Mouse (Mus musculus) ovary, adult 18-20 months (tissue): ENCODE measurements around the gene Commd2.

Experiments used
- DNase-seq: peaks from one replicate; pipeline ENCODE4 v3.0.0; 2022; ENCODE audit warnings: low spot score, mixed read lengths

Commd2 gene

DNA sequence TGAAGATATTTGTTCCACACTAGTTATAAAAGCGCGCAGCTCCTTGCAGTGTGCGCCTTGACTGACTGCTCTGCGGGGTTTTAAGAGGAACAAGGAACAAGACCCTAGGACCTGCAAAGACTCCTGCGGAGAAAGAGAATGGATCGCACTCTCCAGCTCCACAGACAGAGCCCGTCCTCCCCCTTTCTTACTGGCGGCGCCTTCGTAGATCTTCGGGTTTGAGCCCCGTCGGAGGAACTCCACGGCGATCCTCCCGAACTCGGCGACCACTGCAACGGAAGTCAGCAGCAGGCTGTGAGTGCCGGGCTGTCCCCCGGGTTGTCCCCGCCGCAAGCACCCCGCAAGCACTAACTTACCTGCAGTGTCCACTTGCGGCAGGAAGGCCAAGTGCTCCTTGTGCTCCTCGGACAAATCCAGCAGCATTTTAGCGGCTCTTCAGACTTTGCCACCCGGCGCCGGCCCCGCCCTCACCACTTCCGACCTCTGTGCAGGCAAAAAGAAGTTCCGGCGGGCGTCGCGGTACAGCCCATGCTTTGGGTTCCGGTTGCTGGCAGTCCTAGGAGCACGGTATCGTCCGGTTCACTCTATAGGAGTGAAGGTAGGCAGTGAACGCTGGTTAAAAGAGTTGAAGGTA, at the start of gene Commd2:
Commd2 (minus strand) TSS at position 485 of the 634 bp plus-strand sequence.
- DNase-seq: peak; percentile 73

DNA sequence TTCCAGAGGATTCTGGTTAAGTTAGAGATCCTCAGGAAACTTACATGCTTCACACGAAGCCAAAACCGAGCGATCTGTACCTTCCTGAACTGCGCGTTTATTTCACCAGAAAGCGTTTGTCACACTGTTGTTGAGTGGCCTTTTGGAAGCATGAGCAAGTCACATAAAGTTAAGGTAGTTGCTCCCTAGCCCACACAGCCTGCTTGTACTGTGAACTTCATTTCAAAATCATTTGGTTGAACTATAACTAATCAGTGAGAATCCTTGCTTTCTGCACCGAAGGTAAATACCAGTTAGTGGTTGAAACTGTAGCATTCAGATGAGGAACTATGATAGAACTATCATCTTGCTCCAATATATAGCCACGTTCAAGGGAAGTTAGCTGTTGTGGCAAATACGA, 45.3 kb upstream of the Commd2 start:
- DNase-seq: no peak

DNA sequence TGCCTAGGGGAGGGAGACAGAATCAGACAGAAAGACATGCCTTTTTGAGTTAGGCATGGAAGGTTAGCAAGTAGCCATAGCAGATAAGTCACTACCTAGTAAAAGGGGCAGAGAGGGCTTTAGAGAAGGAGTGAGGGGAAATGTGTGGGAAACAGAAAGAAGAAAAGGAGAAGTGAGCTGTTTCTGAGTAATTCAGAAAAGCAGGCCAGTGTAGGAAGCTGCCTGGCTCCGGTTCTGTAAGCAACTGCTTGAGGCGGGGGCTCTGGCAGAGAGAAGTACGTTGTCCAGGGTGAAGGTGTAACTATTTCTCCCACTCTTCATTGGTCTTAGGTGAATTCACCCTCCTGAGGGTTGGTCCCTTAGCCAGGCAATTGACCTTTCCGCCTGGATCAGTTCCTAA, 44.7 kb upstream of the Commd2 start:
- no peak for DNase-seq

DNA sequence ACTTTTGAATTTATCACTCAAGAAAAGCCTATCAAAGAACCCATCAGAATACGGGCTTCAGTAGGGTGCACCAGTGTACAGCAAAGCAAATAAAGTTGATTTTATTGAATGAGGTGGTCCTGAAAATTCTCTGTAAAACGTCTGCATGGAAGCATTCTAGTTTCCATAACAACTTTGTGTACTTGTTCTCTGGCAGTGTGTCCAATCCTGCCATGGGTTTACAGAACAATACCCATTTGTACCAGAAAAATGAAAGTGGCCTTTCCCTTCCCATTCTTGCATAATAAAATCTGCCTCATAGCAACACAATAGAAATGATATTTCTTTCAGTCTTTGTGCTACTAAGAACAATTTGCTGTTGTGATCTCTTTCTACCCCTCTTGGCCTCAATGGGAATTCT, 41.2 kb upstream of the Commd2 start, which contains the start of gene Ankub1:
Ankub1 (minus strand) TSS at position 81 of the 400 bp plus-strand sequence.
- no peak for DNase-seq

DNA sequence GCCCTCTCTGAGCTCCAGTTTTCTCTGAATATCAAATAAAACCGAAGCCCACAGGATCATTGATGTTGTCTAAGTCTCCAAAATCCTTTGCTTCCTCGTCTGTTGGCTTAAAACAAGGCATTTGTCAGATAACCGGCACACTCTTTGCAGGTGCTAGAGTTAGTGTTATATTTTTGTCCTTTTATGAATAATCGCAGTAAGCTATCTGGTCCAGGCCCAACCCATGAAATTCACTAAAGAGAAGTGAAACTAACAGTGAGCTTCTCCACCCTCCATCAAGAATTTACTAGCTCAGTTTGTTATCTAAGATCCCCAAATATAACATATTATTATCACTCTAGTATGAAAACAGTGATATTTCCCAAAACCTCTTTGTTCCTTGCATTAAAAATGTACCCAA, 40.3 kb upstream of the Commd2 start:
- DNase-seq: no peak

DNA sequence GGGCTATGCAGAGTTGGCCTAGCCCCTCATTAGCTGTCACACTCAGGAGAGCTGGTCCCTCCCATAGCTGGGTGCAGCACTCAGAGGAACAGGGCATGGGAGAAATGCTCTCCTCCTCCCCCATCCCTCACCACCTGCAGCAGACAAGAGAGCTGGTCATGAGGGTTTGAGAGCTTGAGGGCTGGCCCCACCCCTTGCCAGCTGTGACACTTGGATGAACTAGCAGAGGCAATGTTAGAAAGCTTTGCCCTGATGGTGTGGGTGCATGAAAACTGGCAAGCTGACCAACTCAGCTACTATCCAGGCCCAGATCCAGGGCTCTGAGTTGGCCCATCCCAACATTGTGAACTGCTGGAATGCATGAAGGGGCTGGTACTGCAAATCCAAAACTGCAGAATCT, 26.3 kb upstream of the Commd2 start:
- no peak for DNase-seq

DNA sequence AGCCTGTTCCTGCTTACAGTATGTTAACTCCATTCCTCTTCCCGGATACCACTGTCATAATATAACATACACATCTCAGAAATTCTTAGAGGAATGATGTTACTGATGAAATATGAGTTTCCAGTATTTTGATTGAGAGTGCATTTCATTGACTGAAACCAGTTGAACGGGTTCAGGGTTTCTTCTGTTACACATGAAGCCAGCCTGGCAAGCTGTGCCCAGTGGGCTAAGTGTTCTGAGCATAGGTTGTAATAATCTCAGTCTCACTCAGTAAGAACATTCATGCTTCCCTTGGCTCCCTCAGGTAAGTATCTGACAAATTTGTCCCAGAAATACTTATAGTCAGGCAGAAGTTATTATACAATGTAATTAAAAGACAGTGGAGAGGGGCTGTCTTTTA, 22.6 kb upstream of the Commd2 start:
- DNase-seq: no peak

DNA sequence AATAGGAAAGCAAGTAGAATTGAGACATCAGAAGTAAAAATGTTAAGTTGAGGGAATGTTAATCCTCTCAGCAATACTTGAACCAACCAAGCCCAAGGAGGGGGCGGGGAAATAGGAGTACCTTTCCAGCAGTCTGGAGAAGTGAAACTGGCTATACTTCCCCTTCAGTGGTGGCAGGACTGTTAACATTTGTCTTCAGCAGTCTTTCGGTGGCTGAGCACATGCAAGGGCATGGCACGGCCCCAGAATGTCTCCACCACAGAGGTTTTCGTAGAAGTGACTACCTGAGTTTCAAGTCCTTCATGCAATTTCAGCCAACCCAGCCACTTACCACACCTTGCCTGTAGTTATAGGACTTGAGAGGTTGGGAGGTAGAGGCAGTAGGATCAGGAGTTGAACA, 22.1 kb upstream of the Commd2 start:
- no peak for DNase-seq

DNA sequence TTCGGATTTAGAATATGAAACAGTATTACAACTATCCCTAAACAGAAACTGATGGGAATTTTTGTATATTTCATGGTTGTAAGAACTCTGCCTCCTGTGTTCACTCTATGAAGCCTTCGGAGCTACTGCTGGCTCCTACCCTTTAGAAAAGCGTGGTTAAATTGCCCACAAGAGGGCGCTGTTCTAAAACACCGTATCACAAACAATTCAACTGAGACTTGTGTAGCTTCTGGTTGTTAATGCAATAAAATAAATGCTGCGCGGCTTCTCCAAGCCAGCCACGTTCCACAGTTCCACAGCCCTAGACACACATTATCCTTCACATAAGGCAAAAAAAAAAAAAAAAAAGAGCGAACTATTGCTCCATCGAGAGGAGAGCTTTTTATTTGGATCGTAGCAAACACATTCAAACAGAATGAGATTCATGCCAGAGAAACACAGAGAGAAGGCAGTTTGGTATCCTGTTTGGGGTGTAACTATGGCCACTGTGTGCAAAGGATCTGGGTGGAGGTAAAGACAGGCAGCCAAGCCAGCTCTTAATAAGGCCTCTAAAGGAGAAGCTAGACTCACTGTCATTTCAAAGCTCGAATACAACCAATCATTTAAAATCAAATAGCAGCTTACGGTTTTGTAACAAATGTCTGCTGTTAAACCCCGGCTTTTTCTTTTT, 15.7 kb upstream of the Commd2 start:
- peak; percentile 24 for DNase-seq

DNA sequence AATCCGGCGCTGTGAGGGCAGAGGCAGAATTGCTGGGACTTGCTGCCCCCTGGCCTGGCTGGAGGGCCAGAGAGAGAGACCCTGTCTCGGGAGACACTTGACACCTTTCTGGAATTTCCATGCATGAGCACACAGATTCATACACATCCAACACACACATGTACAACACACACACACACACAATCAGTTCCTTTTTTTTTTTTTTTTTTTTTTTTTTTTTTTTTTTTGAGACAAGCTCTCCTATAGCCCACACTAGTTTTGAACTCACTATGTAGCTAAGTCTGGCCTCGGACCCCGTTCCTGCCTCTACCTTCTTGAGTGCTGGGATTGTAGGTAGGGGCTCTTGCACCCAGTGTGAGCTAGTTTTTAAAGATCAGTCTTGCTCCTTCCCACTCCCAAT, 14.4 kb upstream of the Commd2 start:
- DNase-seq: no peak

DNA sequence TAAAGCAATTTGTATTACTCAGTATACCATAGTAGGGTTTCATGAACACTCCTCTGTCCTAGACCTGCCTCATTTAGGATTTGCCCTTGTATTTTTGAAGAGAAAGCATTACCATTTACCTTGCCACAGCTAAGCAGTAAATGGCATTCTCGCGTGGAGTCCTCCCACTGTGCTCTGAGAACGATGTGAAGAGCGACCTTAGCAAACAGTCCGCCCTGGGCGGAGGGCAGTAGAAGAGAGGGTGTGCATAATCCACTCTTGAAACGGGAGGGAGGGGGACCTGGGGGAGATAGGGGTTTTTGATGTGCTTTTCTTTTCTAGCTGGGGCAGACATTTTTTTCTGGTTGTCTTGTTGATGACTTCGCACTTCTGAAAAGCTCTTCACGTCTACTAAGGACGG, 13.2 kb upstream of the Commd2 start:
- no peak for DNase-seq

DNA sequence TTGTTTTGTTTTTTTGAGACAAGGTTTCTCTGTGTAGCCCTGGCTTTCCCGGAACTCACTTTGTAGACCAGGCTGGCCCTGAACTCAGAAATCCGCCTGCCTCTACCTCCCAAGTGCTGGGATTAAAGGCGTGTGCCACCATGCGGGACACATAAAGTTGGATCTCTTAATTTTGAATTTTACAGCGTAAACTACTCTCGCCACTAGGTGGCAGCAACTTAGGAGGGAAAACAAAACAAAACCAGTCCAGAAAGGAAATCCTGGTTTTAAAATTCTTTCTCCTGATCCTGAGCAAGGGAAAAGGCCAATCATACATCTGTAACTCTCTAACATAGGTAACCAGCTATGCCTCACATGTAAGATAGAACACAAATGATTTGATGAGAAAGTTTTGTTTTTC, 12.2 kb upstream of the Commd2 start:
- no peak for DNase-seq

DNA sequence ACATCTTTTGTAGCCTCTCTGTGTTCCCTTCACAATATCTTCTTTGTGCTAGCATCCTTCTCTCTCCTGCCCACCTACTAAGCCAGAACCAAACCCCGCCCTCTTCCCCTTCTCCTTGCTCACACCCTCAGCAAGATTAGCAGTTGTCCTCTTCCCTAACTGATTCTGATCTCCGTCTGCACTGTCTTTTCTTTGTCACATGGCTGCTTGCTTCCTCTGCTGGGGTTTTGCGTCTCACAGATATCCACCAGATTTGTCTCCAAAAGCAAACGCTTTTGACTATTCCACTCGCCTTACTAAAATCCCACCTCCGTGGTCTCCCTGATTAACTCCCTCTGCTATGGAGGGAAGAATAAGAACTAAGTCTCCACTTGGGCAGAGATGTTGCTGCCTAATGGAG, 7.1 kb upstream of the Commd2 start:
- DNase-seq: no peak

DNA sequence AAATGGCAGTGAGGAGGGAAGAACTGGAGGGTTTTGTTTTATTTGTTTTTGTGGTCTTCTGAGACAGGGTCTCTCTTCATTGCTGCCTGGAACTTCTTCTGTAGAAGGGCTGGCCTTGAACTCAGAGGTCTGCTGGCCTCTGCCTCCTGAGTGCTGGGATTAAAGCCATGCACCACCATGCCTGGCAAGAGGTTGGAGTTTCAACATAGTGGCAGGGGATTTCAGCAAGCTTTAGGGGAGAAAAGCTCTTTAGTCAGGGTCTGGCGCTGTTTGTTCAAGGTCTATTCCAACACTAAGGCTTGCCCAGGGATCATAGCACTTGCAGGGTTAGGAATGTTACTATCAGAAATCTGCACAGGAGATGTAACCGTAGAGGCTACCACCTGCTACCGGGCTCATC, 2.1 kb upstream of the Commd2 start:
- no peak for DNase-seq

DNA sequence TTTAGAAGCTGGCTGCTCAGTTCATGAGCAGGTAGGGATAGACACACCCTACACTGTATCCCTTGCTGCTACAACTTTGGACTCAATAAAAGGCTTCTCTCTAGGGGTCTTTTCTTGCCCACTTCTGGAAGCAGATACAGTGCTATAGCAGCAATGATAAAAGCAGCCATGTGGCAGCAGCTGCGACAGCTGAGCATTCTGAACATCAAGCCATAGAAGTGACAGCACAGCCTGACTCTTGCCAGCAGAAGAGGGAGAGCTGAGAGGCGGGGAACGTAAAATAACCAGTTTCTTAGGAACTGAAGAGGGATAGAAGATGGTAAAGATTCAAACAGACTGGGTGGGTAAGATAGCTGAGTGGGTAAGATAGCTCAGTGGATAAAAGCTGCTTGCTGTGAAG, 970 bp upstream of the Commd2 start:
- DNase-seq: no peak

DNA sequence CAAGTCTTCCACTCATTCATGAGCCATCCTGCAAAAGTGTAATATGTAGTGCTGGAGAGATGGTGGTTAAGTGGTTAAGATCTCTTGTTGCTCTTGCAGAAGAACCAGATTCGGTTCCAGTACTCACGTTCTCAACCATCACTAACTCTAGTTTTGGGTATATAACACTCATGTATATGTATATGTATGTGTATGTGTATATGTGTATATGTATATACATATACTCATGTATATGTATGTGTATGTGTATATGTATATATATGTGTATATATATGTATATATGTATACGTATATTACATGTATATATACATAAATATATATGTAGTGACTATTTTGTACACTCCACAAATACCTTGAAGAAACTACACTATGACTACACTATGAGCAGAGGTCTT, 347 bp upstream of the Commd2 start:
- no peak for DNase-seq

DNA sequence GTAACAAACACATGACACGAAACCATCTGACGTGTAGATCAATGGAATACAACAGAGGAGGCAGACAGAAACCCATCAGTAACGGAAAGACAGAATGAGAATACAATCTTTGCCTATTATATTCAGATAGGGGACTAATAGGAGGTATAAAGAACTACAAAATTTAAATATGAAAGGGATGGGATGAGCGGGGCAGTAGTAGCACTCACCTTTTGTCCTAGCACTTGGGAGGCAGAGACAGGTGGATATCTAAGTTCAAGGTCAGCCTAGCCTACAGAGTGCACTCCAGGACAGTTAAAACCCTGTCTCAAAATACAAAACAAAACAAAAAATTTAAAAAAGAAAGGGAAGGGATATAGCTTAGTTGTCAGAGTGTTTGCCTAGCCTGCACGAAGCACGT, 8.3 kb downstream of the Commd2 start:
- no peak for DNase-seq

DNA sequence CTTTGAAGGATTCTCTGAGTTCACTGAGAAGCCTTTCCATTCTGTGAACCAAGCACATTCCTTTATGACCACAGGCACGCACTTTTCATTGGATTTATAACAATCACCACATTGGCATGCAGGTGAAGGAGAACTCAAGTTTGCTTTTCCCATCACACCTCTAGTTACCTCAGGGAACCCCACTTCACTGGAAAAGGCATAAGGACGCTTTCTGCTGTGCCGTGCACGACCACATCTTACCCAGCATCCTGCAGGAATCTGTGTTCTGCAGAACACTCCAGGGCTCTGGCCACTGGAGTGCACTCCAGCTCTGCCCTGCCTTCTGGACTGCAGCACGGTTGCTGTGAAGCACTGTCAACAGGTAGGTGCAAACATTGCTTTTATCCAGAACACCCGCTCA, 13.9 kb downstream of the Commd2 start:
- DNase-seq: no peak

DNA sequence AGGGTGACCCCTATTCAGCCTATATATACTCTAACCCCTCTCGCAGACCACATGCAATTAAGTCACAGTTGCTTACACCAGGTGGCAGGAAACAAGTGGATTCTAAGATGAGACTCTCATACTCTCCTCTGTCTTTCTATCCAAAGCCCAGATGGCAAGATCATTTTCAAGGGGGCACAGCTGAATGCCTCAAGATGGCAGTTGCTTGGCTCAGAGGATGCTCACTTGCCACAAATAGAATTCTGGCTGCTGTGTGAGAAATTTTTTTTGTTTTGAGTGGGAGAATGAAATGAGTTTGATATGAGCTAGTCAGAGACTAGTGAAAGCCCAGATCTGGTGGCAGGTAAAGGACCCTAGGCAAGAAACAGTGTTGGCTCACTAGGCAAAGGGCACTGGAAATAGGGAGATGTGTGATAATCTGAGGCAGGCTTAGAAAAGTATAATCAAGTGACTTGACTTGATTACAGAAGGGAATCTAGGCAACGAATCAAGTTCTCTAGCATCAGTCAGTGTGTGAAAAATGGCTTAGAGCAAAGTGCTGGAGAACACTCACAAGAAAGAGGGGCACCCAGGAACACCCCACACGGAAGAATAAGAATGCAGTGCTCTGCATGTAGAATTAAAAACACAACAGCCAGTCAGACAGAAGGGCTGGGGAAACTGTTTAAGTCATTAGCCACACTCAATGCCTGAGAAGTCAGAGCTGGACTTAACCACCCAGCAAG, 16.6 kb downstream of the Commd2 start:
- DNase-seq: no peak

DNA sequence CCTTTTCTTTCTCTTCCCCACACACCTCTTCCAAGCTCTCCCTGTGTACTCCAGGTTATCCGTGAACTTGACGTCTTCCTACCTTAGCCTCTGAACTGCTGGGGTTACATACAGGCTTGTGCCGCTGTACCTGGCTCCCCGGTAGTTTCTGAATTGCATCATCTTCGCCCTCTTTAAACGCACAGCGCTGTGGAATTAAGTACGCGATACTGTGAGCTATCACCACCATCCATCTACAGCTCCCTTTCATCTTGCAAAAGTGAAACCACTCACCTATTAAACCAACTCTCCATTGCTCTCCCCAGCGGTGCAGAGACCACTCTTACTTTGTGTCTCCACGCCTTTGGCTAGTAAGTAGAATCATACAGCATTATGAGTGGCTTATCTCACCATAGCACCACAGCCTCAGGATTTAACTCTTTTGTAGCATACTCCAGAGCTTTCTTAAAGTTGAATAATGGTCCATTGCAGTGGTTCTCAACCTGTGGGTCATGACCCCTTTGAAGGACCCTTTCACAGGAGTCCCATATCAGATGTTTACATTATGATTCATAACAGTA, 24.5 kb downstream of the Commd2 start:
- DNase-seq: no peak

DNA sequence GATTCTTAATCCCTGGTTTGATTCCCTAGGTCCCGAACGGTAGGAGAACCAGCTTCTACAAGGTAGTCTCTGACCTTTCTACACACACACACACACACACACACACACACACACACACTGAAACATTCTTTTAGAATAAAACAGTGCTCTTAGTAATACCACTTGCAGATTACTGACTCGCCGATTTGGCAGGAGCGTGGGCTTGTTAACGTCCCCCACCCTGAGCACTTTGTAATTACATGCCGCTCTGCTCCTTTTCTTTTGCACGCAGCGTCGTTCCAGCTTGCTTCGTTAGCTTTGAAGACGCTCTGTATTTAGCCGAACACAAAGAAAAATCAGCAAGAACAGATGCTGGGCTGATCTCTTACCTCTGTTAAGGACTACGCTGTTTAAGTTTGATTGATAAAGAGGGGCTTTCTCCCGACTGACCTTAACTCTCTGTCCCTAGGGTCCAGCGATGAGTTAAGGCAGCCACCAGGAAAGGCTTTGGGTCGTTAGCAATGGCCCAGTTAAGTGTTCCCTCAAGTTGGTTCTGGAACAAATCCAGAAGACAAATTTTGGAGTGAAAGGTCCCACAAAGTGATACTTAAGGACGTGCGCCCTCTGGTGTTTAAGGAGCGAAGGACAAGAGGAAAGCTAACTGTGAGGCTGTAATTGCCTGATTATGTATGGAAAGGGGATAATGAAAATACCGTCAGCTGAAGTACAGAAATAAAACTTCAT, 26.1 kb downstream of the Commd2 start:
- peak; percentile 24 for DNase-seq

DNA sequence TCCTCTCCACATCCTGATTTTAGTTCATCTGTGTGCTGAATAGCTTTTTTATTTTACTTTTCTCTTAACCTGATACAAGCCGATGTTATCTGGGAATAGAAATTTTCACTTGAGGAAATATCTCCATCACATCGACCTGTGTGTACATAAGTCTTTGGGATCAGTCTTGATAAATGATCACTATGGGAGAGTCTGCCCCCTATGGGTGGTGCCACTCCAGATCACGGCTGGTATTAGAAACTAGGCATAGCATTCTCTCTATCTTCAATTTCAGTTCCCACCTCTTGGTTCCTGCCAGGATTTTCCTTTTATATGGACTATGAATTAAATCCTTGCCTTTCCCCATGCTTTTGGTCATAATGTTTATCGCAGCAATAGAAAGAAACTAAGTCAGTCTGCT, 31.8 kb downstream of the Commd2 start:
- DNase-seq: no peak
